Comparison of ENCODE assay signal across 8 mouse cellular contexts in genomic region chr9:99630528-99631125, GRCm38 (mm10). TPM values are rescaled to one million over a fixed set of nuclear protein-coding genes. Genes with fewer than 3 reads are reported as not detected.
DNase-seq lines count a peak whose midpoint lies in the region; ATAC-seq and TF ChIP-seq lines count a peak whose summit lies in the region.

No protein-coding gene starts in this region.

- H3K9me3 ChIP-seq in hindbrain, postnatal 0 days (ENCODE audit: low read length) = no peaks in the 10 kb centered on the region
- no peaks in the 10 kb centered on the region for H3K9me3 ChIP-seq in midbrain, embryonic 12.5 days

- peak overlapping the region; percentile 77 for H3K4me2 ChIP-seq in hindbrain, postnatal 0 days (ENCODE audit: low read depth, low read length)
- peak overlapping the region; percentile 76 for H3K4me2 ChIP-seq in midbrain, embryonic 12.5 days (replicated peaks)

- peak overlapping the region; percentile 66; the same call in 1 of the 2 replicates for H3K9ac ChIP-seq in hindbrain, postnatal 0 days (replicated peaks; ENCODE audit: low read length)
- H3K9ac ChIP-seq in midbrain, embryonic 12.5 days (replicated peaks) = peak overlapping the region; percentile 75

- no peaks in the 10 kb centered on the region for H3K36me3 ChIP-seq in hindbrain, postnatal 0 days (ENCODE audit: insufficient read depth, low read length)
- 0 out of 2 replicates have a peak, but pooled peaks cover 8% of the 10 kb centered on the region for H3K36me3 ChIP-seq in midbrain, embryonic 12.5 days

- no peak for ATAC-seq in hindbrain, postnatal 0 days
- no peak for ATAC-seq in midbrain, embryonic 12.5 days (ENCODE audit: low FRiP score, low read depth)
- ATAC-seq in erythroblast, adult 5-6 weeks (replicated peaks; ENCODE audit: low FRiP score, poor library complexity, severe bottlenecking) = no peak

- H3K27ac ChIP-seq in hindbrain, postnatal 0 days = peak overlapping the region; percentile 84; the same call in 1 of the 2 replicates
- H3K27ac ChIP-seq in midbrain, embryonic 12.5 days (replicated peaks) = no peak overlapping the region

- peak; percentile 21 for DNase-seq in kidney, adult 9 months
- no peak for DNase-seq in kidney, adult 8-10 months
- peak; percentile 14 for DNase-seq in embryo, embryonic 9.5 days (ENCODE audit: extremely low spot score)
- DNase-seq in hindbrain, postnatal 0 days (ENCODE audit: low spot score) = peak; percentile 14
- no peak for DNase-seq in urinary bladder, postnatal 25 days (ENCODE audit: low spot score)
- no peak for DNase-seq in adrenal gland, postnatal 36 days

- H3K27me3 ChIP-seq in hindbrain, postnatal 0 days (ENCODE audit: insufficient read depth, low read length) = no peaks in the 10 kb centered on the region
- no peaks in the 10 kb centered on the region for H3K27me3 ChIP-seq in midbrain, embryonic 12.5 days

- 49% methylated on average over 9 of the region's 9 CpGs for WGBS in hindbrain, postnatal 0 days
- WGBS in midbrain, embryonic 12.5 days = 45% methylated on average over 9 of the region's 9 CpGs

- H3K4me1 ChIP-seq in hindbrain, postnatal 0 days (ENCODE audit: insufficient read depth, low read length) = peaks cover 14% of the 10 kb centered on the region
- H3K4me1 ChIP-seq in midbrain, embryonic 12.5 days = peaks cover 32% of the 10 kb centered on the region

- peak overlapping the region; percentile 54 for H3K4me3 ChIP-seq in hindbrain, postnatal 0 days (ENCODE audit: low read length)
- peak overlapping the region; percentile 62 for H3K4me3 ChIP-seq in midbrain, embryonic 12.5 days

- no peak for TF ChIP-seq CTCF in hindbrain, postnatal 0 days (IDR thresholded peaks at IDR 0.05; ENCODE audit: low read depth)

RNA-seq across cellular contexts. Expression of gene Dzip1l, which starts 1.3 kb away (rescaled TPM):
- 17.0 and 26.1 TPM in 2 replicates for total RNA-seq in hindbrain, postnatal 0 days (2014; rRNA removed)
- polyA plus RNA-seq in hindbrain, postnatal 0 days (2015; fragmentation: Nextera tagmentation; extraction: Ambion mirVana) = 8.1 and 8.5 TPM in 2 replicates
- 19.0 and 21.2 TPM in 2 replicates for polyA plus RNA-seq in midbrain, embryonic 12.5 days (2016; fragmentation: Nextera tagmentation; extraction: Ambion mirVana)
- total RNA-seq in erythroblast, adult 5-6 weeks (2015; ENCODE audit: low replicate concordance) = not detected in 2 replicates
- not detected in 2 replicates for total RNA-seq in erythroblast, adult 5-6 weeks (2017; ENCODE audit: low replicate concordance)
- total RNA-seq in adrenal gland, postnatal 36 days (2021) = 1 to 10 TPM; 4.5 to 4.6 TPM

RNA-seq across cellular contexts. Expression of gene A4gnt, which starts 18.3 kb away (rescaled TPM):
- not detected in 2 replicates for total RNA-seq in hindbrain, postnatal 0 days (2014; rRNA removed)
- not detected in 2 replicates for polyA plus RNA-seq in hindbrain, postnatal 0 days (2015; fragmentation: Nextera tagmentation; extraction: Ambion mirVana)
- not detected in 2 replicates for polyA plus RNA-seq in midbrain, embryonic 12.5 days (2016; fragmentation: Nextera tagmentation; extraction: Ambion mirVana)
- total RNA-seq in erythroblast, adult 5-6 weeks (2015; ENCODE audit: low replicate concordance) = not detected in 2 replicates
- not detected in 2 replicates for total RNA-seq in erythroblast, adult 5-6 weeks (2017; ENCODE audit: low replicate concordance)
- not detected for total RNA-seq in adrenal gland, postnatal 36 days (2021)

RNA-seq across cellular contexts. Expression of gene Dbr1, which starts 55.0 kb away (rescaled TPM):
- 17.9 and 18.1 TPM in 2 replicates for total RNA-seq in hindbrain, postnatal 0 days (2014; rRNA removed)
- polyA plus RNA-seq in hindbrain, postnatal 0 days (2015; fragmentation: Nextera tagmentation; extraction: Ambion mirVana) = 27.4 and 30.7 TPM in 2 replicates
- polyA plus RNA-seq in midbrain, embryonic 12.5 days (2016; fragmentation: Nextera tagmentation; extraction: Ambion mirVana) = 31.1 and 34.2 TPM in 2 replicates
- total RNA-seq in erythroblast, adult 5-6 weeks (2015; ENCODE audit: low replicate concordance) = 2.5 and 6.9 TPM in 2 replicates
- total RNA-seq in erythroblast, adult 5-6 weeks (2017; ENCODE audit: low replicate concordance) = 11.2 and 14.5 TPM in 2 replicates
- 10 to 100 TPM; 12.8 to 15.0 TPM for total RNA-seq in adrenal gland, postnatal 36 days (2021)

Comparison
In these comparisons a context has a peak if more than half of its experiments do, and no peak if none do; other contexts are left out.
1. DNase-seq: peak in kidney, adult 9 months (single experiment), embryo, embryonic 9.5 days (single experiment) and hindbrain, postnatal 0 days (single experiment); none in kidney, adult 8-10 months (0 of 2), urinary bladder, postnatal 25 days (single experiment) and adrenal gland, postnatal 36 days (0 of 2).
2. RNA of gene Dzip1l, which starts 1.3 kb away (total RNA-seq): 17.0 to 26.1 TPM in hindbrain, postnatal 0 days and 4.5 to 4.6 TPM in adrenal gland, postnatal 36 days; not detected in erythroblast, adult 5-6 weeks; every median in the first group is over 4 times any median in the second.